Mouse (Mus musculus) embryonic facial prominence, embryonic 13.5 days (tissue): ENCODE data around the gene Zmym5. TPM values are rescaled to one million over a fixed set of nuclear protein-coding genes. Genes with fewer than 3 reads are reported as not detected.
"Not testable (repeated sequence)": the region's sequence is repeated elsewhere in the genome, so short reads cannot be mapped to it uniquely, and the experiment has no call there.

ENCODE experiments used
- ATAC-seq: fragments of 200-750 bp; cut with Nextera tagmentation; 2 replicates; pipeline ENCODE4 v1.8.0; 2017; ENCODE audit warnings: low read depth; ENCODE audit not compliant: insufficient number of reproducible peaks, insufficient read depth, low FRiP score, low TSS enrichment
- H3K27ac ChIP-seq: fragments of 300-500 bp; sonication (generic); 2 replicates; pipeline ENCODE4 v1.5.1; 2015; ENCODE audit warnings: moderate library complexity, mild to moderate bottlenecking, inconsistent platforms
- H3K27me3 ChIP-seq: fragments of 300-500 bp; sonication (generic); 2 replicates; pipeline ENCODE4 v1.6.1; 2015; ENCODE audit warnings: mild to moderate bottlenecking, inconsistent platforms
- H3K36me3 ChIP-seq: fragments of 300-500 bp; sonication (generic); 2 replicates; pipeline ENCODE4 v1.6.1; 2015; ENCODE audit warnings: mild to moderate bottlenecking, inconsistent platforms
- H3K4me1 ChIP-seq: fragments of 300-500 bp; sonication (generic); 2 replicates; pipeline ENCODE4 v1.6.1; 2015; ENCODE audit warnings: inconsistent platforms
- H3K4me2 ChIP-seq: fragments of 300-500 bp; sonication (generic); 2 replicates; pipeline ENCODE4 v1.6.1; 2015; ENCODE audit warnings: moderate library complexity, mild to moderate bottlenecking, inconsistent platforms
- H3K4me3 ChIP-seq: fragments of 300-500 bp; sonication (generic); 2 replicates; pipeline ENCODE4 v1.5.1; 2015; ENCODE audit warnings: mild to moderate bottlenecking, inconsistent platforms
- H3K9ac ChIP-seq: fragments of 300-500 bp; sonication (generic); 2 replicates; pipeline ENCODE4 v1.6.1; 2015; ENCODE audit warnings: mild to moderate bottlenecking, inconsistent platforms
- H3K9me3 ChIP-seq: fragments of 300-500 bp; sonication (generic); 2 replicates; pipeline ENCODE4 v1.6.1; 2016; ENCODE audit warnings: inconsistent platforms
- WGBS: fragments of 180-500 bp; shearing (Covaris S2); methylation state at CpG from one replicate; pipeline ENCODE4 v1.1.7; 2015; ENCODE audit warnings: mixed read lengths; 5-methylcytosine and 5-hydroxymethylcytosine counted together
- polyA plus RNA-seq: library from polyadenylated mRNA; unstranded; fragments of >200 nt; fragmentation: Nextera tagmentation; extraction: Ambion mirVana; gene quantifications from 2 replicates; pipeline ENCODE4 v1.2.1, GENCODE M21; 2015

Zmym5 gene
- polyA plus RNA-seq, 1 experiment from 2014 or later, result 29.5 TPM

- Histone ChIP-seq H3K9me3 (no peaks in the 10 kb centered on the region), H3K27me3 (no peaks in the 10 kb centered on the region), H3K4me2 (peak overlapping the region; percentile 68), H3K4me3 (peak overlapping the region; percentile 28), H3K36me3 (peaks cover 17% of the 10 kb centered on the region), H3K4me1 (peaks cover 17% of the 10 kb centered on the region), H3K9ac (no peak overlapping the region), H3K27ac (no peak overlapping the region)
- 57% methylated on average over 4 of the region's 4 CpGs for WGBS
- no peak for ATAC-seq
These were observed 36.1 kb downstream of the Zmym5 start for GRCm38 (mm10) chr14:56775416-56775815.

GRCm38 (mm10) chr14:56766438-56766837, 45.1 kb downstream of the Zmym5 start:
- not testable (repeated sequence) for ATAC-seq, H3K27ac ChIP-seq, H3K4me1 ChIP-seq, H3K27me3 ChIP-seq, H3K4me3 ChIP-seq, H3K9ac ChIP-seq, H3K4me2 ChIP-seq, H3K9me3 ChIP-seq
- WGBS, result 89% methylated on average over 2 of the region's 2 CpGs
- H3K36me3 ChIP-seq, result peaks cover 62% of the 10 kb centered on the region

- not testable (repeated sequence) for H3K27me3 ChIP-seq, H3K4me1 ChIP-seq, H3K4me2 ChIP-seq, H3K4me3 ChIP-seq, H3K9me3 ChIP-seq, H3K27ac ChIP-seq, H3K9ac ChIP-seq
- H3K36me3 ChIP-seq, result peaks cover 63% of the 10 kb centered on the region
- ATAC-seq, result peak; percentile 76; the same call in 1 of the 2 replicates
- 94% methylated on average over 3 of the region's 3 CpGs for WGBS
These were observed 46.4 kb downstream of the Zmym5 start for GRCm38 (mm10) chr14:56765117-56765516.

GRCm38 (mm10) chr14:56751282-56751681, 60.2 kb downstream of the Zmym5 start:
- Histone ChIP-seq H3K27me3 (no peaks in the 10 kb centered on the region), H3K27ac (no peak overlapping the region), H3K4me3 (no peak overlapping the region), H3K4me2 (no peak overlapping the region), H3K4me1 (no peaks in the 10 kb centered on the region), H3K36me3 (peaks cover 57% of the 10 kb centered on the region), H3K9me3 (no peaks in the 10 kb centered on the region), H3K9ac (no peak overlapping the region)
- WGBS, result 91% methylated on average over 4 of the region's 4 CpGs
- ATAC-seq, result no peak

Other genes with a start within 250 kb of the Zmym5 start
- gene Cenpj, start 236.3 kb downstream of the Zmym5 start, polyA plus RNA-seq, result 12.9 and 13.3 TPM in 2 replicates
- gene Parp4, start 236.1 kb downstream of the Zmym5 start, polyA plus RNA-seq, result 2.1 and 2.6 TPM in 2 replicates
- gene Mphosph8, start 143.5 kb downstream of the Zmym5 start, polyA plus RNA-seq, result 35.7 and 42.5 TPM in 2 replicates
- 35.3 and 45.7 TPM in 2 replicates for gene Pspc1, start 33.4 kb downstream of the Zmym5 start, polyA plus RNA-seq
- 52.2 and 52.6 TPM in 2 replicates for gene Zmym2, start 74.9 kb upstream of the Zmym5 start, polyA plus RNA-seq
- 1.3 and 1.4 TPM in 2 replicates for gene Gja3, start 246.4 kb upstream of the Zmym5 start, polyA plus RNA-seq